Mouse (Mus musculus): ENCODE data around the gene Fthl17c.
"Not testable (repeated sequence)": the region's sequence is repeated elsewhere in the genome, so short reads cannot be mapped to it uniquely, and the experiment has no call there.

The Fthl17c gene

GRCm38 (mm10) chrX:8976459-8976858 lies at the start of gene Fthl17c:
Fthl17c (minus strand) TSS chrX:8976559.
- DNase-seq = not testable (repeated sequence)

GRCm38 (mm10) chrX:9019481-9019880 lies 43.1 kb upstream of the Fthl17c start:
- DNase-seq = no peak

GRCm38 (mm10) chrX:9016079-9016478 lies 39.7 kb upstream of the Fthl17c start:
- no peak for DNase-seq

- DNase-seq = not testable (repeated sequence)
Observed at GRCm38 (mm10) chrX:8986655-8987054, 10.3 kb upstream of the Fthl17c start, which contains the start of gene Fthl17d. Fthl17d (minus strand) TSS chrX:8986755.

- peak in 1 of 2 experiments; percentile 37 for DNase-seq
Observed at GRCm38 (mm10) chrX:8964618-8965017, 11.7 kb downstream of the Fthl17c start.

- not testable (repeated sequence) for DNase-seq
Observed at GRCm38 (mm10) chrX:8962875-8963274, 13.5 kb downstream of the Fthl17c start, which contains the start of gene Fthl17b. Fthl17b (minus strand) TSS chrX:8962975.

GRCm38 (mm10) chrX:8948130-8948805 lies 28.1 kb downstream of the Fthl17c start:
- peak; percentile 84 to 91 for DNase-seq

GRCm38 (mm10) chrX:8944041-8944440 lies 32.3 kb downstream of the Fthl17c start:
- no peak for DNase-seq

GRCm38 (mm10) chrX:8927308-8927707 lies 49.1 kb downstream of the Fthl17c start:
- no peak for DNase-seq
